Mouse (Mus musculus): ENCODE data around the gene Suclg1.

The Suclg1 gene

GRCm38 (mm10) chr6:73322306-73322705 lies 74.1 kb downstream of the Suclg1 start:
- no peak for DNase-seq (ENCODE audit: low spot score in 2 of 2)
